Mouse (Mus musculus): Measurements from ENCODE around the gene Acr.
A peak's percentile ranks its signal among the peaks of the same experiment; 100 is the strongest.

The Acr gene

DNA sequence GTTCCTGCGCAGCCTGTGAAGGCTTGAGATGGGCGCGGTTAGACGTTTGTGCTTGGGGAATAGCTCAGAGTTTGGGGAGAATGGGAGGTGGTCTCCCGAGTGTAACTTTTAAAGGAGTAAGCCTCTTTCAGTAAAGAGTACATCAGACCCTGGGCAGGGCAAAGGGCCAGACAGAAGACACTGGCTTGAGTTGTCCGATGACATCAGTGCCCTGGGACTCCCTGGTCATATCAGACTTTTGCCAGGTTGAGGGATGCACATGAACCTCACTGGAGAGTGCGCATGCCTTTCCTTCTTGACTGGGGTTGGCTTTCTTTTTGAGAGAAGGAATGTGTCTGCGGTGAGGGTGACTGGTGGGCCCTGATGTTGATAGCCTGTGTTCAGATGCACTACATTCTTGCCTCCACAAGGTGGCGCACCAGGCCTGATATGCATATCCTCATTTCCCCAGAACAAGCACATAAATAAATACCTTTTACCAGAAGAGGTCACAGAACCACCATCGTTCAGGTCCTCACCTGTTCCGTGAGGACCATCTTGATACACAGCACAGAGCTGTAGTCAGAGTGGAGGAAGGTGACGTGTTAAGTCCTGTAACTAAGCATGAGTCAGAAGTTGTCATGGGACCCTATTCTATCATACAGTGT is 54.3 kb downstream of the Acr start:
- DNase-seq (ENCODE audit: low read depth): peak; percentile 43

DNA sequence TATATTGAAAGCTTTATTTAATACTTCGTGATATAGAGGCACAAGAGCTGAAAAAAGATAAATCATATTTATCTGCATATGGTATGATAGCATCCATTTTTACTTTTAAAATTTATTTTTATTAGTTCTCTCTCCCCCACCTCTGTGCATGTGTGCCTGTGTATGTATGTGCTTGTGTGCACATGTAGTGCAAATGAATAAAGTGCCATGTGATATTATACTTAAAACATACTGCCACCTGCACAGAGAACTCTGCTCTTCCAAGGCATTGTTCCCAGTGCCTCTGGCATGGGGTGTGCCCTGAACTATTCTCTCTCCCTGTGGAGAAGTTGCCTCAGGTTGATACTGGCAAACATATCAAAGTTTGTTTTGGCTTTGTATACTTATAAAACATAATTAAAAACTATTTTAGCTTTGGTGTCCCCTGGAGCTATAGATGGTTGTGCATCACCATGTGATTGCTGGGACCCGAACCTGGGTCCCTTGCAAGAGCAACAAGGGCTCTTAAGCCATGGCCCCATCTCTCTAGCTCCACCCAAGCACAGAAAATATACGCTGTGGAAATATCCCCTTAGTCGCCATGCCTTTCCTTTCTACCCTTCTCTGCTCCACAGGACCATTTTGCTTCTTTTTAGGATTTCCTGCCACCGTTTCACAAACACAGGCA is 55.0 kb downstream of the Acr start:
- no peak for DNase-seq (ENCODE audit: low read depth)

DNA sequence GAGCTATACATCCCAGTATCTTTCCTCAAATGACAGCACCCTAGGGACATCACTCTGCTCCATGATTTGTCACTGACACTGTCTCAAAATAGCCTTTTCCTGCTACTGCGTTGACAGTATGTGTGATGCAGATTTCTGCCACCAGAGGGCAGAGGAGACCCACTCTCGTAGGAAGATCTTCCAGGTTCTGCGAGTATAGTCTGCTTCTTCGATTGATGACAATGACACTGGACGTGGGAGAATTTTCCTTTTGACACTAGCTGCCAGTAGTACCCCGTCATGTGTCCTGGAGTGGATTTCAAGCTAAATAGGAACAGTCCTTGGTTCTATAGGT is 55.5 kb downstream of the Acr start:
- DNase-seq (ENCODE audit: low read depth): peak; percentile 43
